10 mouse cellular contexts compared by ENCODE assay signal in genomic region chr3:101300271-101301071, GRCm38 (mm10). TPM values are rescaled to one million over a fixed set of nuclear protein-coding genes. Genes with fewer than 3 reads are reported as not detected.
A peak's percentile ranks its signal among the peaks of the same experiment; 100 is the strongest.
DNase-seq lines count a peak whose midpoint lies in the region; ATAC-seq lines count a peak whose summit lies in the region.
"Had no signal": no experiment of that assay in that cellular context is flagged by ENCODE, and none has a peak within 500 bp of the region (broad histone marks: within the 10 kb centered on the region; RNA-seq: fewer than 3 reads in every experiment).

No protein-coding gene starts in this region.

- 29% methylated on average over 23 of the region's 23 CpGs for WGBS in kidney, embryonic 15.5 days
- 19% methylated on average over 23 of the region's 23 CpGs for whole genome bisulfite sequencing in heart, embryonic 15.5 days
- WGBS in midbrain, embryonic 12.5 days = 28% methylated on average over 23 of the region's 23 CpGs

- peaks cover 28% of the 10 kb centered on the region for H3K4me1 ChIP-seq in kidney, embryonic 15.5 days
- peaks cover 17% of the 10 kb centered on the region for H3K4me1 ChIP-seq in heart, embryonic 15.5 days (replicated peaks)
- peaks cover 12% of the 10 kb centered on the region for H3K4me1 ChIP-seq in midbrain, embryonic 12.5 days

- peak overlapping the region; percentile 6; the same call in 1 of the 2 replicates for H3K4me3 ChIP-seq in kidney, embryonic 15.5 days (replicated peaks)
- peak overlapping the region; percentile 36 for H3K4me3 ChIP-seq in heart, embryonic 15.5 days
- no peak overlapping the region for H3K4me3 ChIP-seq in midbrain, embryonic 12.5 days

- peak overlapping the region; percentile 47 for H3K4me2 ChIP-seq in kidney, embryonic 15.5 days
- peak overlapping the region; percentile 59 for H3K4me2 ChIP-seq in heart, embryonic 15.5 days
- H3K4me2 ChIP-seq in midbrain, embryonic 12.5 days (replicated peaks) = peak overlapping the region; percentile 37

- H3K27me3 ChIP-seq in kidney, embryonic 15.5 days = peaks cover 31% of the 10 kb centered on the region
- H3K27me3 ChIP-seq in heart, embryonic 15.5 days = 0 out of 2 replicates have a peak, but pooled peaks cover 8% of the 10 kb centered on the region
- H3K27me3 ChIP-seq in midbrain, embryonic 12.5 days = peaks cover 13% of the 10 kb centered on the region; the same call in 1 of the 2 replicates
- H3K27me3 ChIP-seq: Patski had no signal

- ATAC-seq in kidney, embryonic 15.5 days (replicated peaks; ENCODE audit: low FRiP score) = no peak
- ATAC-seq in heart, embryonic 15.5 days (replicated peaks; ENCODE audit: insufficient number of reproducible peaks, insufficient read depth, low FRiP score, low read depth) = no peak
- ATAC-seq in midbrain, embryonic 12.5 days (ENCODE audit: low FRiP score, low read depth) = peak; percentile 64; the same call in 1 of the 2 replicates
- ATAC-seq: Patski had no signal

- DNase-seq in kidney, postnatal 25 days = no peak
- peak; percentile 69 for DNase-seq in embryo, embryonic 10 days (ENCODE audit: low spot score)
- peak; percentile 78 to 81 for DNase-seq in layer of hippocampus, postnatal 14 days (ENCODE audit: low spot score in 2 of 2)
- peak; percentile 54 for DNase-seq in thymus, postnatal 0 days (ENCODE audit: low spot score)
- no peak for DNase-seq in MN1 (ENCODE audit: low spot score)

- H3K36me3 ChIP-seq in kidney, embryonic 15.5 days = no peaks in the 10 kb centered on the region
- no peaks in the 10 kb centered on the region for H3K36me3 ChIP-seq in heart, embryonic 15.5 days
- H3K36me3 ChIP-seq in midbrain, embryonic 12.5 days = no peaks in the 10 kb centered on the region

- H3K9ac ChIP-seq in kidney, embryonic 15.5 days = no peak overlapping the region
- peak overlapping the region; percentile 44 for H3K9ac ChIP-seq in heart, embryonic 15.5 days
- no peak overlapping the region for H3K9ac ChIP-seq in midbrain, embryonic 12.5 days (replicated peaks)

- no peak overlapping the region for H3K27ac ChIP-seq in kidney, embryonic 15.5 days
- H3K27ac ChIP-seq in heart, embryonic 15.5 days = peak overlapping the region; percentile 53
- peak overlapping the region; percentile 47 for H3K27ac ChIP-seq in midbrain, embryonic 12.5 days (replicated peaks)
- H3K27ac ChIP-seq: macrophage had no signal

- no peaks in the 10 kb centered on the region for H3K9me3 ChIP-seq in kidney, embryonic 15.5 days (replicated peaks)
- H3K9me3 ChIP-seq in heart, embryonic 15.5 days (replicated peaks) = no peaks in the 10 kb centered on the region
- no peaks in the 10 kb centered on the region for H3K9me3 ChIP-seq in midbrain, embryonic 12.5 days

RNA-seq across cellular contexts. Expression of gene Cd2, which starts 12.7 kb away (rescaled TPM):
- not detected in 2 replicates for polyA plus RNA-seq in kidney, embryonic 15.5 days (2015; fragmentation: Nextera tagmentation; extraction: Ambion mirVana)
- 0.31 and 1.5 TPM in 2 replicates for polyA plus RNA-seq in heart, embryonic 15.5 days (2015; fragmentation: Nextera tagmentation; extraction: Ambion mirVana)
- not detected for total RNA-seq in layer of hippocampus, postnatal 14 days (2021)
- polyA plus RNA-seq in midbrain, embryonic 12.5 days (2016; fragmentation: Nextera tagmentation; extraction: Ambion mirVana) = not detected in 2 replicates
- polyA plus RNA-seq in thymus, postnatal 0 days (2015; fragmentation: Nextera tagmentation; extraction: Ambion mirVana) = 236 and 256 TPM in 2 replicates
- polyA plus RNA-seq: Patski had no signal

Comparison
In these comparisons a context has a peak if more than half of its experiments do, and no peak if none do; other contexts are left out.
1. DNase-seq: peak in embryo, embryonic 10 days (single experiment), layer of hippocampus, postnatal 14 days (2 of 2) and thymus, postnatal 0 days (single experiment); none in kidney, postnatal 25 days (0 of 2) and MN1 (single experiment).
2. RNA of gene Cd2, which starts 12.7 kb away (polyA plus RNA-seq): 236 to 256 TPM in thymus, postnatal 0 days; 0.31 to 1.5 TPM in heart, embryonic 15.5 days, not detected in kidney, embryonic 15.5 days and not detected in midbrain, embryonic 12.5 days; every median in the first group is over 10 times any median in the second.
3. Peak in every context shown above with its lines, with median percentiles within 50 percentile points of each other: H3K4me2 ChIP-seq.